Mouse (Mus musculus): ENCODE measurements at regions not wholly inside any gene's neighbourhood (a gene's known extent, or its start where the extent isn't known, plus 50 kb on each side); places are given as distances from the start of the nearest gene placed in this dataset.

GRCm38 (mm10) chr5:52092273-52092672 is 98.0 kb downstream of the Dhx15 start:
- no peak for DNase-seq (ENCODE audit: extremely low spot score)

GRCm38 (mm10) chr5:52088131-52088530 is 102.2 kb downstream of the Dhx15 start:
- DNase-seq (ENCODE audit: extremely low spot score): no peak

GRCm38 (mm10) chr5:52086766-52087429 is 103.4 kb downstream of the Dhx15 start:
- no peak for DNase-seq (ENCODE audit: extremely low spot score)

GRCm38 (mm10) chr5:52080268-52080667 is 110.0 kb downstream of the Dhx15 start:
- no peak for DNase-seq (ENCODE audit: extremely low spot score)

- no peak for DNase-seq (ENCODE audit: extremely low spot score)
Observed at GRCm38 (mm10) chr5:52077696-52078095, 112.6 kb downstream of the Dhx15 start.

- DNase-seq (ENCODE audit: extremely low spot score): no peak
Observed at GRCm38 (mm10) chr5:52075096-52075495, 115.2 kb downstream of the Dhx15 start.

- DNase-seq (ENCODE audit: extremely low spot score): peak; percentile 86
Observed at GRCm38 (mm10) chr5:52064804-52065451, 125.4 kb downstream of the Dhx15 start.

- no peak for DNase-seq (ENCODE audit: extremely low spot score)
Observed at GRCm38 (mm10) chr5:52062214-52062613, 128.1 kb downstream of the Dhx15 start.

- DNase-seq (ENCODE audit: extremely low spot score): no peak
Observed at GRCm38 (mm10) chr5:52061226-52061625, 129.1 kb downstream of the Dhx15 start.

GRCm38 (mm10) chr5:52057261-52057660 is 133.1 kb downstream of the Dhx15 start:
- no peak for DNase-seq (ENCODE audit: extremely low spot score)

GRCm38 (mm10) chr5:52052072-52052465 is 138.2 kb downstream of the Dhx15 start:
- no peak for DNase-seq (ENCODE audit: extremely low spot score)

GRCm38 (mm10) chr5:52051383-52052071 is 138.8 kb downstream of the Dhx15 start:
- no peak for DNase-seq (ENCODE audit: extremely low spot score)

GRCm38 (mm10) chr5:52048790-52049189 is 141.5 kb downstream of the Dhx15 start:
- DNase-seq (ENCODE audit: extremely low spot score): no peak

- DNase-seq (ENCODE audit: extremely low spot score): no peak
Observed at GRCm38 (mm10) chr5:52046704-52047103, 143.6 kb downstream of the Dhx15 start.

- no peak for DNase-seq (ENCODE audit: extremely low spot score)
Observed at GRCm38 (mm10) chr5:52044101-52044500, 146.2 kb downstream of the Dhx15 start.

GRCm38 (mm10) chr5:52041447-52041846 is 148.9 kb downstream of the Dhx15 start:
- DNase-seq (ENCODE audit: extremely low spot score): no peak

GRCm38 (mm10) chr5:52040427-52041312 is 149.6 kb downstream of the Dhx15 start:
- no peak for DNase-seq (ENCODE audit: extremely low spot score)

- DNase-seq (ENCODE audit: extremely low spot score): no peak
Observed at GRCm38 (mm10) chr5:52035339-52035738, 155.0 kb downstream of the Dhx15 start.

- DNase-seq (ENCODE audit: extremely low spot score): no peak
Observed at GRCm38 (mm10) chr5:52027478-52027877, 162.8 kb downstream of the Dhx15 start.

GRCm38 (mm10) chr5:52026148-52026547 is 164.2 kb downstream of the Dhx15 start:
- no peak for DNase-seq (ENCODE audit: extremely low spot score)

GRCm38 (mm10) chr5:52023212-52023611 is 167.1 kb downstream of the Dhx15 start:
- DNase-seq (ENCODE audit: extremely low spot score): no peak

- no peak for DNase-seq (ENCODE audit: extremely low spot score)
Observed at GRCm38 (mm10) chr5:52016992-52017391, 173.3 kb downstream of the Dhx15 start.
